Mouse (Mus musculus) limb, embryonic 11.5 days (tissue): ENCODE measurements around the gene Eps8l3. TPM values are rescaled to one million over a fixed set of nuclear protein-coding genes. Genes with fewer than 3 reads are reported as not detected.

Experiments used
- ATAC-seq: fragments of 200-750 bp; cut with Nextera tagmentation; 2 replicates; pipeline ENCODE4 v1.8.0; 2017; ENCODE audit warnings: low read depth; ENCODE audit not compliant: insufficient number of reproducible peaks, low FRiP score, low TSS enrichment
- DNase-seq: peaks from one replicate; pipeline ENCODE4 v3.0.0-alpha.2; 2015; ENCODE audit warnings: low spot score
- H3K27ac ChIP-seq: fragments of 300-500 bp; sonication (generic); replicated peaks from 2 replicates; pipeline ENCODE4 v1.5.1; 2014; ENCODE audit warnings: low read depth, mild to moderate bottlenecking, low read length
- H3K27me3 ChIP-seq: fragments of 300-500 bp; sonication (generic); 2 replicates; pipeline ENCODE4 v1.6.1; 2014; ENCODE audit warnings: mild to moderate bottlenecking, low read length, mixed read lengths; ENCODE audit not compliant: control insufficient read depth, insufficient read depth
- H3K36me3 ChIP-seq: fragments of 300-500 bp; sonication (generic); 2 replicates; pipeline ENCODE4 v1.6.1; 2014; ENCODE audit warnings: mild to moderate bottlenecking, low read length, moderate library complexity, mixed read lengths; ENCODE audit not compliant: control insufficient read depth, insufficient read depth
- H3K4me1 ChIP-seq: fragments of 300-500 bp; sonication (generic); 2 replicates; pipeline ENCODE4 v1.6.1; 2014; ENCODE audit warnings: low read length, mixed read lengths; ENCODE audit not compliant: control insufficient read depth, insufficient read depth
- H3K4me2 ChIP-seq: fragments of 300-500 bp; sonication (generic); 2 replicates; pipeline ENCODE4 v1.6.1; 2014; ENCODE audit warnings: low read depth, mild to moderate bottlenecking, moderate library complexity; ENCODE audit not compliant: severe bottlenecking
- H3K4me3 ChIP-seq: fragments of 300-500 bp; sonication (generic); 2 replicates; pipeline ENCODE4 v1.5.1; 2014; ENCODE audit warnings: low read depth, low read length
- H3K9ac ChIP-seq: fragments of 300-500 bp; sonication (generic); 2 replicates; pipeline ENCODE4 v1.6.1; 2014; ENCODE audit warnings: mild to moderate bottlenecking, low read length
- H3K9me3 ChIP-seq: fragments of 300-500 bp; sonication (generic); 2 replicates; pipeline ENCODE4 v1.6.1; 2016; ENCODE audit warnings: low read length; ENCODE audit not compliant: control insufficient read depth
- WGBS: fragments of 180-500 bp; shearing (Covaris S2); extraction: QIAGEN DNeasy Blood & Tissue Kit; methylation state at CpG from one replicate; pipeline ENCODE4 v1.1.7; 2014; 5-methylcytosine and 5-hydroxymethylcytosine counted together
- polyA plus RNA-seq: library from polyadenylated mRNA; unstranded; fragments of >200 nt; fragmentation: Nextera tagmentation; extraction: Ambion mirVana; gene quantifications from 2 replicates; pipeline ENCODE4 v1.2.1, GENCODE M21; 2014

The Eps8l3 gene
- polyA plus RNA-seq, 1 experiment from 2014 or later: not detected

- Histone ChIP-seq H3K9me3 (no peaks in the 10 kb centered on the region), H3K4me3 (no peak overlapping the region), H3K36me3 (no peaks in the 10 kb centered on the region), H3K4me1 (no peaks in the 10 kb centered on the region), H3K27me3 (no peaks in the 10 kb centered on the region), H3K4me2 (no peak overlapping the region), H3K9ac (no peak overlapping the region), H3K27ac (no peak overlapping the region)
- ATAC-seq: no peak
- 91% methylated on average over 5 of the region's 5 CpGs for WGBS
- DNase-seq: no peak
These were observed 43.3 kb downstream of the Eps8l3 start for GRCm38 (mm10) chr3:107920348-107920747.

- Histone ChIP-seq H3K27ac (no peak overlapping the region), H3K36me3 (no peaks in the 10 kb centered on the region), H3K4me2 (no peak overlapping the region), H3K4me1 (no peaks in the 10 kb centered on the region), H3K9me3 (no peaks in the 10 kb centered on the region), H3K27me3 (no peaks in the 10 kb centered on the region), H3K4me3 (no peak overlapping the region), H3K9ac (no peak overlapping the region)
- no peak for DNase-seq
- no peak for ATAC-seq
- 91% methylated on average over 3 of the region's 3 CpGs for WGBS
These were observed 48.3 kb downstream of the Eps8l3 start for GRCm38 (mm10) chr3:107925335-107925734.

GRCm38 (mm10) chr3:107927841-107928240 is 50.8 kb downstream of the Eps8l3 start:
- Histone ChIP-seq H3K4me2 (no peak overlapping the region), H3K27ac (no peak overlapping the region), H3K4me1 (0 out of 2 replicates have a peak, but pooled peaks cover 2% of the 10 kb centered on the region), H3K36me3 (no peaks in the 10 kb centered on the region), H3K4me3 (no peak overlapping the region), H3K27me3 (no peaks in the 10 kb centered on the region), H3K9ac (no peak overlapping the region), H3K9me3 (no peaks in the 10 kb centered on the region)
- ATAC-seq (no peak), DNase-seq (no peak)
- WGBS: 88% methylated on average over 3 of the region's 3 CpGs

GRCm38 (mm10) chr3:107928691-107929090 is 51.7 kb downstream of the Eps8l3 start:
- Histone ChIP-seq H3K27me3 (no peaks in the 10 kb centered on the region), H3K9ac (no peak overlapping the region), H3K9me3 (no peaks in the 10 kb centered on the region), H3K36me3 (no peaks in the 10 kb centered on the region), H3K27ac (no peak overlapping the region), H3K4me2 (no peak overlapping the region), H3K4me3 (no peak overlapping the region), H3K4me1 (0 out of 2 replicates have a peak, but pooled peaks cover 2% of the 10 kb centered on the region)
- DNase-seq: no peak
- no peak for ATAC-seq
- 87% methylated on average over 11 of the region's 11 CpGs for WGBS

- Histone ChIP-seq H3K4me2 (no peak overlapping the region), H3K27me3 (no peaks in the 10 kb centered on the region), H3K9ac (no peak overlapping the region), H3K27ac (no peak overlapping the region), H3K36me3 (no peaks in the 10 kb centered on the region), H3K9me3 (no peaks in the 10 kb centered on the region), H3K4me1 (0 out of 2 replicates have a peak, but pooled peaks cover 2% of the 10 kb centered on the region), H3K4me3 (no peak overlapping the region)
- DNase-seq: no peak
- no peak for ATAC-seq
- 80% methylated on average over 4 of the region's 4 CpGs for WGBS
These were observed 52.2 kb downstream of the Eps8l3 start for GRCm38 (mm10) chr3:107929243-107929642.

GRCm38 (mm10) chr3:107929731-107930130 is 52.7 kb downstream of the Eps8l3 start:
- 91% methylated on average over 4 of the region's 4 CpGs for WGBS
- Histone ChIP-seq H3K9ac (no peak overlapping the region), H3K27ac (no peak overlapping the region), H3K4me2 (no peak overlapping the region), H3K27me3 (no peaks in the 10 kb centered on the region), H3K4me3 (no peak overlapping the region), H3K4me1 (0 out of 2 replicates have a peak, but pooled peaks cover 2% of the 10 kb centered on the region), H3K9me3 (no peaks in the 10 kb centered on the region), H3K36me3 (no peaks in the 10 kb centered on the region)
- no peak for ATAC-seq
- DNase-seq: no peak

GRCm38 (mm10) chr3:107931134-107931533 is 54.1 kb downstream of the Eps8l3 start:
- DNase-seq (no peak), ATAC-seq (no peak; the same call in 1 of the 2 replicates)
- Histone ChIP-seq H3K9me3 (no peaks in the 10 kb centered on the region), H3K4me1 (0 out of 2 replicates have a peak, but pooled peaks cover 2% of the 10 kb centered on the region), H3K4me2 (peak overlapping the region; percentile 47), H3K27ac (0 out of 2 replicates have a peak overlapping the region, but pooled peaks have one; percentile 33), H3K4me3 (peak overlapping the region; percentile 20; the same call in 1 of the 2 replicates), H3K27me3 (no peaks in the 10 kb centered on the region), H3K9ac (peak overlapping the region; percentile 55), H3K36me3 (no peaks in the 10 kb centered on the region)
- 82% methylated on average over 2 of the region's 2 CpGs for WGBS

- no peaks in the 10 kb centered on the region for H3K27me3 ChIP-seq
- ATAC-seq: peak; percentile 95
- H3K9me3 ChIP-seq: no peaks in the 10 kb centered on the region
- H3K4me2 ChIP-seq: peak within 1 kb of the TSS; percentile 47
- 9% methylated on average over 10 of the region's 10 CpGs for WGBS
- H3K4me3 ChIP-seq: peak within 1 kb of the TSS; percentile 20; the same call in 1 of the 2 replicates
- H3K4me1 ChIP-seq: 0 out of 2 replicates have a peak, but pooled peaks cover 2% of the 10 kb centered on the region
- no peaks in the 10 kb centered on the region for H3K36me3 ChIP-seq
- H3K27ac ChIP-seq: 0 out of 2 replicates have a peak within 1 kb of the TSS, but pooled peaks have one; percentile 33
- peak within 1 kb of the TSS; percentile 55 for H3K9ac ChIP-seq
- DNase-seq: peak; percentile 99
These were observed 54.6 kb downstream of the Eps8l3 start, which contains the start of gene Gstm7 for GRCm38 (mm10) chr3:107931670-107932069. Gene Gstm7 (minus strand): TSS chr3:107931817.

GRCm38 (mm10) chr3:107932128-107932527 is 55.1 kb downstream of the Eps8l3 start:
- no peak overlapping the region for H3K4me3 ChIP-seq
- peak; percentile 2; the same call in 1 of the 2 replicates for ATAC-seq
- no peaks in the 10 kb centered on the region for H3K36me3 ChIP-seq
- DNase-seq: no peak
- no peaks in the 10 kb centered on the region for H3K27me3 ChIP-seq
- no peak overlapping the region for H3K4me2 ChIP-seq
- H3K4me1 ChIP-seq: 0 out of 2 replicates have a peak, but pooled peaks cover 2% of the 10 kb centered on the region
- no peaks in the 10 kb centered on the region for H3K9me3 ChIP-seq
- H3K27ac ChIP-seq: no peak overlapping the region
- WGBS: 69% methylated on average over 6 of the region's 6 CpGs
- H3K9ac ChIP-seq: no peak overlapping the region
